Mouse (Mus musculus): ENCODE measurements around the gene Gm11444. TPM values are rescaled to one million over a fixed set of nuclear protein-coding genes. Genes with fewer than 3 reads are reported as not detected.

Gm11444 gene
- polyA plus RNA-seq, 1 experiment from 2014 or later = not detected

DNA sequence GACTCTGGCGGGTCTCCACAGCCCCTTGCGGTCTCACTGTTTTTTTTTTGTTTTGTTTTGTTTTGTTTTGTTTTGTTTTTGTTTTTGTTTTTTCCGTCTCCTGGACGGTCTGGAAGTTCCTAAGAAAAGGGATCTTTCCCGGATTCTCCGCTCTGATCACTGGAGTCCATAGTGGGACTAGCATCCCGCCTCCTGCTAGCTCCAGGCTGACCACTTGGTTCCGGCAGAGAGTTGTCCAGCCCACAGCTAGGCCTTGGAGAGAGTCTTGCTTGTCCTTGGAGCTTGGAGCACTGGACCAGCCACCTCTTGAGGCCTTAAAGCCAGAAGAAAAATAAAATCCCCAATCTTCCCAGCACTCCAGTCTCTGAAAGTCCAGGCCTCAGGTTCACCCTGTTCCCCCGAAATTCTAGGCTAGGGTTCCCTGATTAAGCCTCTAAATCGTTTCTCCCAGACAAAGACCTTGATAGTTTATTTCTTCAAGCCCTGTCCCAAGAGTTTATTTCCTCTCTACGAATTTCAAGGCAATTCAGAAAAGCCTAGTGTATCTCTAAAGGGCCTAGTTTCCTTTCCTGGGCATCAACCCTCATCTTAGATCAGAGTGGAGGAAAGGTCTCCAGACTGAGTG lies 16.3 kb downstream of the Gm11444 start:
- WGBS = 17% methylated on average over 11 of the region's 11 CpGs
- Histone ChIP-seq H3K4me3 (peak overlapping the region; percentile 73), H3K27ac (replicated peaks) (peak overlapping the region; percentile 36; the same call in 1 of the 2 replicates), H3K4me1 (peaks cover 58% of the 10 kb centered on the region), H3K9me3 (no peaks in the 10 kb centered on the region), H3K4me2 (peak overlapping the region; percentile 88), H3K27me3 (replicated peaks) (peaks cover 97% of the 10 kb centered on the region), H3K9ac (peak overlapping the region; percentile 90), H3K36me3 (no peaks in the 10 kb centered on the region)
- no peak for ATAC-seq (ENCODE audit: extremely low read depth, insufficient number of reproducible peaks, low FRiP score, low TSS enrichment)

DNA sequence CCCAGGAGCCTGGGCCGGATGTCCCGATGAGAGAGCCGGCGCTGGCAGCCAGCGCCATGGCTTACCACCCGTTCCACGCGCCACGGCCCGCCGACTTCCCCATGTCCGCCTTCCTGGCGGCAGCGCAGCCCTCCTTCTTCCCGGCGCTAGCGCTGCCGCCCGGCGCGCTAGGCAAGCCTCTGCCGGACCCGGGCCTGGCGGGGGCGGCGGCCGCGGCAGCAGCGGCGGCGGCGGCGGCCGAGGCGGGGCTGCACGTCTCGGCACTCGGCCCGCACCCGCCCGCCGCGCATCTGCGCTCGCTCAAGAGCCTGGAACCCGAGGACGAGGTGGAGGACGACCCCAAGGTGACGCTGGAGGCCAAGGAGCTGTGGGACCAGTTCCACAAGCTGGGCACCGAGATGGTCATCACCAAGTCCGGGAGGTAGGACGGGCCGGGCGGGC lies 17.0 kb downstream of the Gm11444 start:
- Histone ChIP-seq H3K9ac (peak overlapping the region; percentile 90), H3K36me3 (no peaks in the 10 kb centered on the region), H3K27ac (replicated peaks) (peak overlapping the region; percentile 81), H3K27me3 (replicated peaks) (peaks cover 96% of the 10 kb centered on the region), H3K4me1 (peaks cover 60% of the 10 kb centered on the region), H3K4me2 (peak overlapping the region; percentile 88), H3K9me3 (no peaks in the 10 kb centered on the region), H3K4me3 (peak overlapping the region; percentile 73)
- 0% methylated on average over 27 of the region's 54 CpGs for WGBS
- no peak for ATAC-seq (ENCODE audit: extremely low read depth, insufficient number of reproducible peaks, low FRiP score, low TSS enrichment)

DNA sequence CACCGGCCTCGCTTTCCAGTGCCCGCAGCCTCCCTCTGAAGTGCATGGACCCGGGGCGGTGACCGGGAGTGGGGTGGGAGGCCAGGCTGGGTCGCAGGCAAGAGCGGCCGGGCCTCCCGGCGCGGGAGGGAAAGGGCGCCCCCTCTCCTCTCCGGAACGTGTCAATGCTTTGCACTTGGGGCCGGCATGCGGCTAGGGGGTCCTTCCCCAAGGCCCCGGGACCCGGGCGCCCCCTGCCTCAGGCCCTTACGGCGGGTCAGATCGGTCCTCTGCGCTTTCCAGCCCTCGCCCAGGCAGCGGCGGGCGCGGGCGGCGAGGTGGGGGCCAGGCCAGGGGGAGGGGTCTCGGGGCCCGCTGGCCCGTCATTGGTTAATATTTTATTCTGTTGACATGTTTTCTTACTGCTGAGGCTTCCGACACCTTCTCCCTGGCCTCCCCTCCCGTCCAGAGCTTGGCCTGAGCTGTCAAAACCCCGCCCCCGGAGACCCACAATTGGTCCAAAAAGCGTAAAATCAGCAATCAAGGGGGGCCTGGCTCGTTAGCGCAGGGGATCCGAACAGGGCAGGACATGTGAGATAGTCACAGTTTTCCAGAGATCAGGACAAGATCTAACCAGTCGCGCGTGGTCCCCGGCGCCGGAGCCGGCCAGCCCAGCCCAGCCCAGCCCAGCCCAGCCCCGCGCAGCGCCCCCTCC lies 17.8 kb downstream of the Gm11444 start, which contains the start of gene Tbx2:
TSS of gene Tbx2 (plus strand) at position 321 of the 694 bp plus-strand sequence.
- H3K9ac ChIP-seq = peak within 1 kb of the TSS; percentile 90
- peak within 1 kb of the TSS; percentile 73 for H3K4me3 ChIP-seq
- ATAC-seq (ENCODE audit: extremely low read depth, insufficient number of reproducible peaks, low FRiP score, low TSS enrichment) = peak; percentile 45
- H3K9me3 ChIP-seq = no peaks in the 10 kb centered on the region
- H3K36me3 ChIP-seq = no peaks in the 10 kb centered on the region
- H3K27ac ChIP-seq (replicated peaks) = peak within 1 kb of the TSS; percentile 81
- H3K27me3 ChIP-seq (replicated peaks) = peaks cover 96% of the 10 kb centered on the region
- H3K4me1 ChIP-seq = peaks cover 60% of the 10 kb centered on the region
- H3K4me2 ChIP-seq = peak within 1 kb of the TSS; percentile 88
- under 1% methylated on average over 48 of the region's 52 CpGs for WGBS

DNA sequence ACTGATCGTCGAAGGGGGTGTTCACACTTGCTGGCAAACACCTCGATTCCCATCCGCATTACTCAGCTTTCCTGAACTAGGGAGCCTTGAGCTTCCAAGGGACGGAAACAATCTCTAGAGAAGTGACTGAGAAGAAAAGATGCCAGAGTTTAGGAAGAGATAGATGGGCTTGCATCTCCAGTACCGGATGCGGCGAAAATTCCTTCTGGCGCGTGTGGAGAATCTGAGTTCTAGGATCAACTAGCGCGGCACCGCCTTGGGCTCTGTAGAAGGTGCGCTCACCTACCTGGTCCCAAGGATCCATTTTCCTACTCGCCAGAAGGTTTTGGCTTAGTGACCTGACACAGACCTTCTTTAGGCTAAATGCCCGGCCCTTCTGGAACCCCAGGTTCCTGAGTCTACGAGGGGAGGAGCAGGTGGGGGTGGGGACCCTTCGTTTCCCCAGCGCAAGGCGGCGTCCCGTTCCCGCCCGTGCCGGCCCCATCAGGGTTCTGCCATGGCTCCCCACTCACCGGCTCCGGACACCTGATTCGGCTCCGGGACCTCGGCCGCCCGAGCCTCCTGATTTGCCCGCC lies 18.4 kb downstream of the Gm11444 start:
- H3K4me1 ChIP-seq = peaks cover 60% of the 10 kb centered on the region
- ATAC-seq (ENCODE audit: extremely low read depth, insufficient number of reproducible peaks, low FRiP score, low TSS enrichment) = no peak
- no peaks in the 10 kb centered on the region for H3K9me3 ChIP-seq
- peak overlapping the region; percentile 73 for H3K4me3 ChIP-seq
- H3K36me3 ChIP-seq = no peaks in the 10 kb centered on the region
- peaks cover 96% of the 10 kb centered on the region for H3K27me3 ChIP-seq (replicated peaks)
- 1% methylated on average over 33 of the region's 33 CpGs for WGBS
- H3K27ac ChIP-seq (replicated peaks) = peak overlapping the region; percentile 70
- H3K9ac ChIP-seq = peak overlapping the region; percentile 90
- H3K4me2 ChIP-seq = peak overlapping the region; percentile 88

DNA sequence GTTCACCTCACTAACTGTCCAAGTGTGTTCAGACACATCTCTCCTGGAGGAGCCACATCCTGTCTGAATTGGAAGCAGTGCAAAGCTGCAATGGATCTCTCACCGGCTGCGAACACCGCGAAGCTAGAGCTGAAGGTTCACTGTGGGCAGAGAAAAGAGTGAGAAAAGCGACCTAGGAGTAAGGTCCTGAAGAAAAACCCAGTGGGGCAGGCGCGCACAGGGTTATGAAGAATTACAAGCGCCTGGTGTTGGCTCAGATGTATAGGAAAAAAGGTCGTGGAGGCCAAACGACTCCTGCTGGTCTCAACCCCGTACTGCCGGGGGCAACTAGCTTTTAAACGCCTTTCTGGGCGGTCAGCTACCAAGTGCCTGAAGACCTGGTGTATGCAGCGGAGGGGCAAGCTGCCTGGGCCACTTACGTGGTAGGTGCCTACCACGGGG lies 19.2 kb downstream of the Gm11444 start:
- H3K27ac ChIP-seq (replicated peaks) = peak overlapping the region; percentile 70
- no peaks in the 10 kb centered on the region for H3K36me3 ChIP-seq
- no peaks in the 10 kb centered on the region for H3K9me3 ChIP-seq
- ATAC-seq (ENCODE audit: extremely low read depth, insufficient number of reproducible peaks, low FRiP score, low TSS enrichment) = no peak
- peaks cover 96% of the 10 kb centered on the region for H3K27me3 ChIP-seq (replicated peaks)
- 3% methylated on average over 17 of the region's 17 CpGs for WGBS
- H3K9ac ChIP-seq = peak overlapping the region; percentile 90
- H3K4me3 ChIP-seq = peak overlapping the region; percentile 73
- H3K4me1 ChIP-seq = peaks cover 66% of the 10 kb centered on the region
- H3K4me2 ChIP-seq = peak overlapping the region; percentile 88

DNA sequence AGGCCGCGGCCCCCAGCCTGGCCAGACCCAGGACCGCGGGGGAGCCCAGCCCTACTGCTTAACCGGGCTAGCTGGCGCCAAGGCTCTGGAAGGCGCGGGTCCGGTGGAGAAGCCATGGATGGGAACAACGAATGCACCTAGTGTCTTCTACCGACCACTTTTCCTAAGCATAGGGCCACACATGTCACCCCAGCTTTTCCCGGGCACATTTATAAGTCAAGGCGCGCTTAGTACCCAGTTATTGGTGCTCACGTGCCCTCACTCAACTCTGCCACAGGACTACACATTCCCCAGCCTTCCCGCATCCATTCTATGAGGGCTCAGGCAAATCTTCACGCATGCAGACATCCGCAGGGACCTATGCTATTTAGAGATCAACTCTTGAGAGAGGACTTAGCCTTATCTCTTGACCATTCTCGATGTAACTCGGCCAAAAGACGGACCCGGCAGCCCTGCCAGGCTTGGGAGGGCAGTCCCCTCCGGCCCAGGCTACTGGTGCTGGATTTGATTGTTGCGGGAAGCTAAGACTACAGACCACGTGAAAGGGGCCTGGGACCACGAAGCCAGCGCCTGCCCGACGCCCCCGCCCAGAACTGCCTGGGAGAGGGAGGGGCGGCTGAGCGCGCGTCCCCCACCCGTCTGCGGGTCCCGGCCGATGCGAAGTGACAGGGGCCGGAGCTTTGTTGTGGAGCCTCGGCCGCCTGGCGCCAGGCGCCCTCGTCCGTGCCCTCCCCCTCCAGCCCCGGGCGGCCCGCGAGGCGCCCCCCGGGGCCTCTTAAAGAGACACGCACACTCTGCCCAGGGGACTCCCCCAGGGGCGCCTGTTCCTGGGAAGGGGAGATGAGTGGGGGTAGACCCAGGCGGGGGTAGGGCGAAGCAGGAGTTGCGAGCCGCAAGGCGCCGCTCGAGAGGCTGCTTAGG lies 20.4 kb downstream of the Gm11444 start:
- 2% methylated on average over 60 of the region's 61 CpGs for WGBS
- Histone ChIP-seq H3K9ac (peak overlapping the region; percentile 90), H3K4me3 (peak overlapping the region; percentile 73), H3K4me1 (peaks cover 77% of the 10 kb centered on the region), H3K36me3 (no peaks in the 10 kb centered on the region), H3K4me2 (peak overlapping the region; percentile 88), H3K27me3 (replicated peaks) (peaks cover 96% of the 10 kb centered on the region), H3K9me3 (no peaks in the 10 kb centered on the region), H3K27ac (replicated peaks) (peak overlapping the region; percentile 70)
- ATAC-seq (ENCODE audit: extremely low read depth, insufficient number of reproducible peaks, low FRiP score, low TSS enrichment) = no peak

DNA sequence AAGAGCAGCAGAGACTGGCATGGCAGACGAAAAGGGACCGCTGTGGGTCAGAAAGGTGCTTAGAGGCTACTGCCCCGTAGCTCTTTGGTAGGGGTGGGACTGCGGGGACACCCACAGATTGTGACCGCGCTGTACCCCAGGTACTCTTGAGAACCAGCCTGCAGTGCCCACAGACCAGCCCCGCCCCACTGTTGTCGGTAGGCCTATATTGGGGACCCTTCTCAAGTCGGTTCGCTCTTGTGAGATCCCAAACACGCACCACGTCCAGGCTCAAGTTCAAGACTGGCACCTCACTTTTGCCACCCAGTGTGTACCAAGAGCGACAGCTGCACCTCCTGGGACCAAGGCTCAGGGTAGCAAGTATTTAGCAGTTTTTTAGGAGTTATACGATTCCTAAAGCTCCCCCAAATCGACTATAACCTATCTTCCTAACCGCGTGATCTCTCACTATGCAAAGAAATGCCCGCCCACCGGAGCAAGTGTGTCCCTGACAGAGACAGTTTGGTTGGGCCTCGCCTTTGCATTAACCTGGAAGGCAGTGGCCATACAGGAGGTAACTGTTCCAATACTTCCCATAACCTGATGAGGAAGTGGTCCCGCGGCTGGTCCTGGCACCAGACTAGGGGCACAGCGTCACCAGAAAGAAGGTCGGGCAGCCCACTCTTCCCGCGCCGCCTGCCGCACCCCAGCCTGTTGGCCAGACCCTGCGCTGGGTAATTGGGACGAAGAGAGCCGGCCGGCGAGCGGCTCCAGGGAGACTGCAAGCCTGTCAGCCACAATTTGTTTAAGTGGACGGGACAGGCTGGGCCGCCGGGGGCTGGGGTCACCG lies 21.2 kb downstream of the Gm11444 start:
- peak overlapping the region; percentile 90 for H3K9ac ChIP-seq

DNA sequence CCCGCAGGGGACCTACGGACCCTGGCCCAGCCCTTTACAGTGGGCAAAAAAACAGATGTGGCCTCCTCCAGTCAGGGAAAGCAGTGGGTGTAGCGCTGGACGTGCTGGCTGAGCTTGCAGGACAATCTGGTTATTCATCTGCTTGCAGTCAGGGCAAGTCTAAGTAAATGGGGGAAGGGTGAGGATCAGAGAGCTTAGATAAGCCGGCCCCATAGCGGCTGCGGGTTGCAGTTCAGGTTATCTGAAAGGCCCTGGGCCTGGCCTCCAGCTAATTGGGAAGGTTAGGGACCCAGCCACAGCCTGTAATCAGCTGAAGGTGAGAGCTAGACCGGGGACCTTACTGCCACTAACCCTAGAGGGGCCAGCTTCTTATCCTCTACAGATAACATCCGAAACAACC lies 22.8 kb downstream of the Gm11444 start:
- Histone ChIP-seq H3K4me3 (no peak overlapping the region), H3K36me3 (no peaks in the 10 kb centered on the region), H3K27ac (replicated peaks) (0 out of 2 replicates have a peak overlapping the region, but pooled peaks have one; percentile 8), H3K27me3 (replicated peaks) (peaks cover 96% of the 10 kb centered on the region), H3K4me2 (no peak overlapping the region), H3K9me3 (no peaks in the 10 kb centered on the region), H3K9ac (no peak overlapping the region), H3K4me1 (peaks cover 88% of the 10 kb centered on the region)
- 30% methylated on average over 9 of the region's 9 CpGs for WGBS
- ATAC-seq (ENCODE audit: extremely low read depth, insufficient number of reproducible peaks, low FRiP score, low TSS enrichment) = no peak

More for the DNA sequence above, 21.2 kb downstream of the Gm11444 start:
- Histone ChIP-seq H3K4me2 (peak overlapping the region; percentile 88), H3K9me3 (no peaks in the 10 kb centered on the region), H3K36me3 (no peaks in the 10 kb centered on the region), H3K4me1 (peaks cover 79% of the 10 kb centered on the region), H3K27ac (replicated peaks) (peak overlapping the region; percentile 70), H3K27me3 (replicated peaks) (peaks cover 96% of the 10 kb centered on the region), H3K4me3 (peak overlapping the region; percentile 73)
- ATAC-seq (ENCODE audit: extremely low read depth, insufficient number of reproducible peaks, low FRiP score, low TSS enrichment) = no peak
- WGBS = 14% methylated on average over 38 of the region's 38 CpGs

DNA sequence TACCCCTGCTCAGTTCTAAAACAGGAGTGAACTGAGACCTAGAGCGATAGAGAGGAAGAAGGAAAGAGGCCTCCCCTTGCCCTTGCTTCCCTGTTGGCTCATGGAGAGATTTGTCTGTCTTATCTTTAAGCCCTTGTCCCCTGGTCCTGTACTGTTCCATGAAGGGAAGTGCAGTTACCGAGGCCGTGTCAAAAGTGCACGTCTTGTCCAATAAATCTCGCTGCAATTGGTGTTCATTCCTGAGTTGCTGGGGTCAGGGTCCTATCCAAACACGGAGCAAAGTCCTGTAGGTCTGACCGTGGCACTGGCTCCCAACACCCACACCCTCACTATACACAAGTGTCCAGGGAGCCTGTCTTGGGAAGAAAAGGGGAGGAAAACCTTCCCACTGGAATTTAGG lies 24.3 kb downstream of the Gm11444 start:
- no peak overlapping the region for H3K9ac ChIP-seq
- WGBS = 49% methylated on average over 7 of the region's 7 CpGs
- H3K27ac ChIP-seq (replicated peaks) = no peak overlapping the region
- H3K36me3 ChIP-seq = no peaks in the 10 kb centered on the region
- peaks cover 82% of the 10 kb centered on the region for H3K4me1 ChIP-seq
- H3K9me3 ChIP-seq = no peaks in the 10 kb centered on the region
- peaks cover 92% of the 10 kb centered on the region for H3K27me3 ChIP-seq (replicated peaks)
- ATAC-seq (ENCODE audit: extremely low read depth, insufficient number of reproducible peaks, low FRiP score, low TSS enrichment) = no peak
- no peak overlapping the region for H3K4me2 ChIP-seq
- H3K4me3 ChIP-seq = no peak overlapping the region

DNA sequence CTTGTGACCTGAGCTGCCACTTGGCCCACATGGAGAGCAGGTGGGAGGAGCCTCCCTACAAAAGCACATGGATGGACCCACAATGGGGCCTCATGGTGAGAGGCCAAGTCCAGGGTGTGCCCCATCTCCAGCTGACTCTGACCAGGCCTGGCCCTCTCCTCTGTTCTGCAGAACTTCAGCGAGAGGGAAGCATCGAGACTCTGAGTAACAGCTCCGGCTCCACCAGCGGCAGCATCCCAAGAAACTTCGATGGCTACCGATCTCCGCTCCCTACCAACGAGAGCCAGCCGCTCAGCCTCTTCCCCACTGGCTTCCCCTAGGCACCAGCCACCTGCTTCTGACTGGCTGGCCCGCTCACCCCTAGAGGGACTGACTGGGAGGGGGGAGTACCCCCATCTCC lies 25.1 kb downstream of the Gm11444 start:
- WGBS = 79% methylated on average over 10 of the region's 10 CpGs
- ATAC-seq (ENCODE audit: extremely low read depth, insufficient number of reproducible peaks, low FRiP score, low TSS enrichment) = no peak
- no peaks in the 10 kb centered on the region for H3K9me3 ChIP-seq
- H3K36me3 ChIP-seq = no peaks in the 10 kb centered on the region
- peaks cover 92% of the 10 kb centered on the region for H3K27me3 ChIP-seq (replicated peaks)
- peaks cover 78% of the 10 kb centered on the region for H3K4me1 ChIP-seq
- H3K9ac ChIP-seq = no peak overlapping the region
- no peak overlapping the region for H3K4me3 ChIP-seq
- H3K4me2 ChIP-seq = no peak overlapping the region
- H3K27ac ChIP-seq (replicated peaks) = no peak overlapping the region

All from heart, embryonic 13.5 days (tissue).